Mouse (Mus musculus): ENCODE measurements around the gene Aldh1l1. TPM values are rescaled to one million over a fixed set of nuclear protein-coding genes. Genes with fewer than 3 reads are reported as not detected.

Aldh1l1 gene
- 14.7 and 17.9 TPM in 2 replicates for polyA plus RNA-seq (2012; rRNA removed)

DNA sequence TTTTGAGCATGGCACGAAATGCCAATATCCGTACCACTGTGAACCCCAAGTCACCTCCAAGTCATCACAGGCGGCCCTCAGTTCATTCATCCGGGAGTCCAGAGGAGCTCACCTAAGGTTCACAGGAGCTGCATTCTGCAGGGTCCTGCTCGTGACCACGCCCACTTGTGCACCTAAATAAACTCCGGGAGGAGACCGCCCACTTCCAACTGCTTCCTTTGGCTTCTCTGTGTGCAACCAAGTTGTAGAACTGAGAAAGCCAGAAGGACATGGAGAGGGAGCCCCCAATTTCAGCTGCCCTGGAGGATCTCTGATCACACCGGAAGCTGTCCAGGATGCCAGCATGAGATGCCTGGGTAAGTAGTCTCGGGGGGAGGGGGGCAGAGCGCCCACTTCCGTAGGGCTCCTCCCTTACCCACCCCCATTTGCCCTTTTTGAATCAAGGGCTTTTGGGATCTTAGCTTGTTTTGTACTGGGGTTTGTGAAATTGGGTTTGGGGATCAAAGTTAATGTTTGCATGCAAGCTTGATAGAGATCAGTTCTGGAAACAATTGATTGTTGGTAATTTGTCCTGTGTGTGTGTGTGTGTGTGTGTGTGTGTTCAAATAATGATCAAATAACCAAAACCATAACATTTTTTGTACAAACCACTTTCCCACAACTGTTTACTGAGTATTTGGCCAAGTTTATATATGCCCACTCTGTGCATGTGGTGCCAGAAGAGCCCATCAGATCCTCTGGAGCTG lies at the start of gene Aldh1l1:
Gene Aldh1l1, plus strand, starts transcription at position 252 of the 746 bp plus-strand sequence.
- no peak for TF ChIP-seq CTCF (IDR thresholded peaks at IDR 0.05; ENCODE audit: insufficient read depth, low read length)
- TF ChIP-seq POLR2A (IDR thresholded peaks at IDR 0.05; ENCODE audit: borderline replicate concordance, extremely low read depth, low read depth, low read length), result no peak
- Histone ChIP-seq H3K4me3 (replicated peaks; ENCODE audit: extremely low read depth, low read depth, low read length) (no peak within 1 kb of the TSS), H3K4me1 (ENCODE audit: control insufficient read depth, insufficient read depth, low read length) (no peaks in the 10 kb centered on the region)
- 74% methylated on average over 12 of the region's 12 CpGs for WGBS
- no peak for DNase-seq

DNA sequence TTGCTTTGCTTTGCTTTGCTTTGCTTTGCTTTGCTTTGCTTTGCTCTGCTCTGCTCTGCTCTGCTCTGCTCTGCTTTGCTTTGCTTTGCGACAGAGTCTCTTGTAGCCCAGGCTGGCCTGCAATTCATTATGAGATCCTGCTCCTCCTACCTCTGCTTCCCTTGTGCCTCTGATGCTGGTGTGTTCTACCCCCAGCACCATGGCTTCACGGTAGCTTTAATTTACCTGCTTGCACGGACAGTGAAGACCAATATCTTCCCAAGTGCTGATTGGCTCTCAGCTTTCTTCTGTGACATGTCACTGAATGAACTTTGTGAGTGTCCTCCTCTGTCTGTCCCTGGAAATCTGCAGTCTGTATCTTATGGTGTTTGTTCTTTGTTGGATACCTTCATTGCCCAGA lies 49.2 kb upstream of the Aldh1l1 start:
- no peak for TF ChIP-seq POLR2A (IDR thresholded peaks at IDR 0.05; ENCODE audit: borderline replicate concordance, extremely low read depth, low read depth, low read length)
- TF ChIP-seq CTCF (IDR thresholded peaks at IDR 0.05; ENCODE audit: insufficient read depth, low read length), result no peak
- H3K4me1 ChIP-seq (ENCODE audit: control insufficient read depth, insufficient read depth, low read length), result no peaks in the 10 kb centered on the region
- 83% methylated on average over 3 of the region's 3 CpGs for WGBS
- no peak for DNase-seq
- no peak overlapping the region for H3K4me3 ChIP-seq (replicated peaks; ENCODE audit: extremely low read depth, low read depth, low read length)

DNA sequence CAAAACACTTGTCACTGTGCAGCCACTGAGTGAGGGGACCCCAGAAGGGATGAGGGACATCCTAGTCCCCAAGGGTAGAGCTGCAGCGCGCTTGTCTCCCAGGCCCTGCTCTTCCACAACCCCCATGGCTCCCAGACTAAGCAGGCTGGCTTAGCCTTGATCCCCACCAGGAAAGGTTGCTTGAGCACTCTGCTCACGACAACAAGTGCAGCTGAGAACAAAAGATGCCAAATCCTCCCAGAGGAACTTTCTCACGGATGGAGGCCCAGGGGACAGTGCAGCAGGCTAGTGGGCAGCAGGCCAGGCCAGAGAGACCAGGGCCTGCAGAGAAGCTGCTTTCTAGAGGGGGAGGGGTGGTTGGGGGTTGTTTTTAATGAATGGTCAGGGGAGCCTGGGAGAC lies 39.3 kb upstream of the Aldh1l1 start:
- Histone ChIP-seq H3K4me1 (ENCODE audit: control insufficient read depth, insufficient read depth, low read length) (no peaks in the 10 kb centered on the region), H3K4me3 (replicated peaks; ENCODE audit: extremely low read depth, low read depth, low read length) (no peak overlapping the region)
- TF ChIP-seq CTCF (IDR thresholded peaks at IDR 0.05; ENCODE audit: insufficient read depth, low read length), result no peak
- no peak for TF ChIP-seq POLR2A (IDR thresholded peaks at IDR 0.05; ENCODE audit: borderline replicate concordance, extremely low read depth, low read depth, low read length)
- 66% methylated on average over 4 of the region's 4 CpGs for WGBS
- DNase-seq, result no peak

GRCm38 (mm10) chr6:90450179-90450578 lies 36.0 kb upstream of the Aldh1l1 start:
- Histone ChIP-seq H3K4me1 (ENCODE audit: control insufficient read depth, insufficient read depth, low read length) (no peaks in the 10 kb centered on the region), H3K4me3 (replicated peaks; ENCODE audit: extremely low read depth, low read depth, low read length) (no peak overlapping the region)
- TF ChIP-seq CTCF (IDR thresholded peaks at IDR 0.05; ENCODE audit: insufficient read depth, low read length) (peak; percentile 94), POLR2A (IDR thresholded peaks at IDR 0.05; ENCODE audit: borderline replicate concordance, extremely low read depth, low read depth, low read length) (no peak)
- peak; percentile 87 for DNase-seq
- 13% methylated on average over 7 of the region's 7 CpGs for WGBS

GRCm38 (mm10) chr6:90450697-90451096 lies 35.5 kb upstream of the Aldh1l1 start:
- no peak overlapping the region for H3K4me3 ChIP-seq (replicated peaks; ENCODE audit: extremely low read depth, low read depth, low read length)
- no peak for TF ChIP-seq POLR2A (IDR thresholded peaks at IDR 0.05; ENCODE audit: borderline replicate concordance, extremely low read depth, low read depth, low read length)
- TF ChIP-seq CTCF (IDR thresholded peaks at IDR 0.05; ENCODE audit: insufficient read depth, low read length), result no peak
- H3K4me1 ChIP-seq (ENCODE audit: control insufficient read depth, insufficient read depth, low read length), result no peaks in the 10 kb centered on the region
- 48% methylated on average over 5 of the region's 5 CpGs for WGBS
- peak; percentile 50 for DNase-seq

DNA sequence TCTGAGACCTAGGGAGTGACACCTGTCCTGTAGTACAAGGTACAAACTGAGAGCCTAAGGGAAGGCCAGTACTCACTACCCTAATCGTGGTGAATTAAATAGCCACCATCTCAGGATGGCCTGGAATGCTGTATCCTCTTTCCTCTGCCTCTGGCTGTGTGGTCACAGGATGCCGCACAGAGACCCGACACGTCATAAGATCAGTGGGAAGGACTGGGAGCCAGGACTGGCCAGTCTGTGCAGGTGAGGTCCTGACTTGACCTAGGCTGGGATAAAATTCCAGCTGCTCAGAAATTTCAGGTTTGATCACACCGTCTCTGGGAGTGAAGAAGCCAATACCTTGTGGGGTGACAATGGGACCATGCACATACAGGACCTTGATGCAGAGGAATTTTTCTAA lies 34.7 kb upstream of the Aldh1l1 start:
- DNase-seq, result no peak
- WGBS, result 87% methylated on average over 5 of the region's 5 CpGs

GRCm38 (mm10) chr6:90452603-90453002 lies 33.6 kb upstream of the Aldh1l1 start:
- H3K4me1 ChIP-seq (ENCODE audit: control insufficient read depth, insufficient read depth, low read length), result no peaks in the 10 kb centered on the region
- no peak overlapping the region for H3K4me3 ChIP-seq (replicated peaks; ENCODE audit: extremely low read depth, low read depth, low read length)
- TF ChIP-seq POLR2A (IDR thresholded peaks at IDR 0.05; ENCODE audit: borderline replicate concordance, extremely low read depth, low read depth, low read length) (no peak), CTCF (IDR thresholded peaks at IDR 0.05; ENCODE audit: insufficient read depth, low read length) (no peak)
- DNase-seq, result no peak

More for the DNA sequence above, 34.7 kb upstream of the Aldh1l1 start:
- H3K4me1 ChIP-seq (ENCODE audit: control insufficient read depth, insufficient read depth, low read length), result no peaks in the 10 kb centered on the region
- TF ChIP-seq CTCF (IDR thresholded peaks at IDR 0.05; ENCODE audit: insufficient read depth, low read length), result no peak
- TF ChIP-seq POLR2A (IDR thresholded peaks at IDR 0.05; ENCODE audit: borderline replicate concordance, extremely low read depth, low read depth, low read length), result no peak
- H3K4me3 ChIP-seq (replicated peaks; ENCODE audit: extremely low read depth, low read depth, low read length), result no peak overlapping the region

- Histone ChIP-seq H3K4me1 (ENCODE audit: control insufficient read depth, insufficient read depth, low read length) (no peaks in the 10 kb centered on the region), H3K4me3 (replicated peaks; ENCODE audit: extremely low read depth, low read depth, low read length) (no peak overlapping the region)
- DNase-seq, result no peak
- WGBS, result 89% methylated on average over 5 of the region's 5 CpGs
- no peak for TF ChIP-seq POLR2A (IDR thresholded peaks at IDR 0.05; ENCODE audit: borderline replicate concordance, extremely low read depth, low read depth, low read length)
- no peak for TF ChIP-seq CTCF (IDR thresholded peaks at IDR 0.05; ENCODE audit: insufficient read depth, low read length)
Observed at GRCm38 (mm10) chr6:90453751-90454150, 32.5 kb upstream of the Aldh1l1 start.

GRCm38 (mm10) chr6:90457421-90457820 lies 28.8 kb upstream of the Aldh1l1 start:
- 69% methylated on average over 2 of the region's 2 CpGs for WGBS
- DNase-seq, result no peak
- no peak for TF ChIP-seq POLR2A (IDR thresholded peaks at IDR 0.05; ENCODE audit: borderline replicate concordance, extremely low read depth, low read depth, low read length)
- peaks cover 3% of the 10 kb centered on the region; the same call in 1 of the 2 replicates for H3K4me1 ChIP-seq (ENCODE audit: control insufficient read depth, insufficient read depth, low read length)
- no peak overlapping the region for H3K4me3 ChIP-seq (replicated peaks; ENCODE audit: extremely low read depth, low read depth, low read length)

DNA sequence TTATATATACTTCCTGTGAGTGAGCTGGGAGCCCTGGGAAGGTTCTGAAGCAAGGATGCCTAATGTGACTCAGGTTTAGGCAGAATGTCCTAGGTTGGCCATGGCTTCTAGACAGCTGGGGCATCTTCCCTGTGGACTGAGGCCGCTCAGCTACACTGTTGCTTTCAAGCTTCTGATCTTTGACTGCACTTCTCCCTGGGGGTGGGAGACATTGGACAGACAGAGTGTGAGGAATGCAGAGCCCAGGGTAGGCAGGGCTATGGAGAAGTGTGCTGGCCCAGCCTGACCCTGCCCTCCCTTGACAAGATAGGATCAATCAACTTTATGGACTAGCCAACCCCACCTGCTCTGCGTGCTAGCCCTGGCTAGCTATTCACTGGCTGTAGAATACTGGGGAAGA lies 25.0 kb upstream of the Aldh1l1 start:
- DNase-seq, result no peak
- WGBS, result 63% methylated on average over 2 of the region's 2 CpGs
- TF ChIP-seq CTCF (IDR thresholded peaks at IDR 0.05; ENCODE audit: insufficient read depth, low read length) (no peak), POLR2A (IDR thresholded peaks at IDR 0.05; ENCODE audit: borderline replicate concordance, extremely low read depth, low read depth, low read length) (no peak)
- H3K4me3 ChIP-seq (replicated peaks; ENCODE audit: extremely low read depth, low read depth, low read length), result no peak overlapping the region
- H3K4me1 ChIP-seq (ENCODE audit: control insufficient read depth, insufficient read depth, low read length), result peaks cover 21% of the 10 kb centered on the region
